Mouse (Mus musculus) retina, postnatal 1 day (tissue): ENCODE results near the gene Spdl1.
A peak's percentile ranks its signal among the peaks of the same experiment; 100 is the strongest.
"Not testable (repeated sequence)": the region's sequence is repeated elsewhere in the genome, so short reads cannot be mapped to it uniquely, and the experiment has no call there.

Source experiments
- DNase-seq: peaks from one replicate; pipeline ENCODE4 v3.0.0-alpha.2; 2012

The Spdl1 gene

DNA sequence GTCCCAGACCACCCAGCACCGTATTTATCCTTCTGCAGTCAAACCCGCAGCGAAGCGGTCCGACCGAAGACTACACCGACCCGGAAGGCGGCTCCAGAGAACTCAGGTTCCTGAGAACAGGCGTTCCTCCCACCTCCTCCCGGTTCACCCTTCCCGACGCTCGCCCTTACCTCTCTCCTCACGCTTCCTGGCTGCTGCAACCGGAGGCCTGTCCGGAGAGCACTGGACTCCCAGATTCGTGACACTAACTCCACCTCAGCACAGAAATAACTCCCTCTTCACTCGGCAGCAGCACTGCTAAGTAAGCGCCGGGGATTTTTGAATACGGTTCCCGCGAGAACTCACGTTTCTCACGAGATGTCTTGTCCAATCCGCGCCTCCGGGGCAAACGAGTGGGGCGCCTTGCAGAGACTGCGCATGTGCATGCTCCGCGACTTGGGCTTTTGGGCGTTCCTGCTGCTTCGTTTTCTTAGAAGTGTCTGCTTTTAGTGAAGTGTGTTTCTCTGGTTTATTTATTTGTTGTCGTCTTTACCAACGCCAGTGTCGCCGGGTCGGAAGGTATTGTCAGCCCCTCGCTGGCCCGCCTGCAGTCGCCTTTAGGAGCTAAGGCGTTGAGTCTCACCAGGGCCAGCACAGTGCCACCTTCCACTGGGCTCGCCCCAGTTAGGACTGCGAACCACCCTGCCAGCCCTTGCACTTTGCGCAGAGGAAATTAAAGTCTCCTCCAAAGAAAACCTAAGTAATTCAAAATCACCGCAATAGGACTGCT is at the start of gene Spdl1:
Gene Spdl1, minus strand, starts transcription at position 324 of the 769 bp plus-strand sequence.
- peak; percentile 98 for DNase-seq

DNA sequence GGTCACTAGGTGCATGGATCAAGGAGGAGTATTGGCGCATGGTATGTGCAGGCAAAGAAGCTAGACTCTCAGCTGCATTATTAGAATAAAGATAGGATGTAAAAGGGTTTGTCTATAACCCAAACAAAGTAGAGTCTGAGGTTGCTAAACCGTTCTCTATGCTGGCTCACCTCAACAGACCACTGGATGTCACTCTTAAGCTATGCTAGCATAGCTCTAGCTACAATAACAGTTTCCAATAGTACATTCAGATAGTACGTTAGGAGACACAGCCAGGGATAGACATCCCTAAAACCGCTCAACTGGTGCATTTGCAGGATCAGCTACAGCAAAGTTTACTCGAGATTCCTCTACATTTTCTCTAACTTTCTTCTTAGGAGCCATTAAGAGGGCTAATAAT is 48.1 kb upstream of the Spdl1 start:
- peak; percentile 24 for DNase-seq

DNA sequence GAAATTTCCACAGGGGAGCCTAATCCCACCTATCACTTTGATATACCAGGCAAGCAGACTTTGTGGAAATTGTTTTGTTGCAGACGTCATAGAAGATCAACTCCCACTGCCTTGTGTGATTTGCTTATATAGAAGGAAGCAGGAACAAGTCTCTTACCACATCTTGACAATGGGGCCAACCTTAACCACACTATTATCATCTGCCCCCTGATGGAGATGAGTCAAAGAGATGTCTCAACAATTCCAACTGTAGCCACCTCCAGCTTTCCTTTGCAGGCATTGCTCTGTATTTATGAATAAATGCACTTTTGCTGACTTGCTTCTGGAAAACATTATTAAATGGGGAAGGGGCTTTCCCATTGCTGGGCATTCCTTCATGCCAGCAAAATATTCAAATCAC is 46.2 kb upstream of the Spdl1 start:
- no peak for DNase-seq

DNA sequence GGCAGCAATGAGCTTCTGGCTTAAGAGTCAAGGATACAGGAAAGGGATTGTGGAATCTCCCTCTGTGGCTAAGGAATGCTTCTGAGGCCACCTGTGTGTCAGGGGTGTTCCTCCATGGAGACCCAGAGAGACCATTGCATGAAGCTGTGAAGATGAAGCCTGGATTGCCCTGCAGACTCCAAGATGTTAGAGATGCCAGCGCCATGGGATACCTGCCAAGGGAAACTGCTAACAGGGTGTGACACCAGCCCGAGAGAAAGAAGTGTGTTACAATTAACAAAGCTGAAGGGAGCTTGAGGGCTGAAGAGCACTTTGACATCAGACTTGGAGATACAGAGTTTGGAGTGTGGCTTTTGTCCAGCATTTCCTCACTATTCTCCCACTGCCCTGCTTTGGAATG is 40.4 kb upstream of the Spdl1 start:
- no peak for DNase-seq

DNA sequence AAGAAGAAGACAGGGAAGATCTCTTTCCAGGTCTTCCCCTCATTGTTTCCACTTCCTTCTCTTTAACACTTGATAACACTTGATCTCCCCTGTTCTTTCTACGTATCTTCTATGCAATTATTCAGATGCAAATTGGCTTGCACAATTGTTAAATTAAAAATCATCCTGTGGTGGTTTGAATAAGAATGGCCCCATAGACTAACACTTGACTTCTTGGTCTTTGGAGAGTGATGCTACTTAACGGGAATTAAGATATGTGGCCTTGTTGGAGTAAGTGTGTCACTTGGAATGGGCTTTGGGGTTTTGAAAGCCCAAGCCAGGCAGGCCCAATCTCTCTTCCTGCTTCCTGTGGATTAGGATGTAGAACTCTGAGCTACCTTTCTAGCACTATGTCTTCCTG is 39.0 kb upstream of the Spdl1 start:
- no peak for DNase-seq

DNA sequence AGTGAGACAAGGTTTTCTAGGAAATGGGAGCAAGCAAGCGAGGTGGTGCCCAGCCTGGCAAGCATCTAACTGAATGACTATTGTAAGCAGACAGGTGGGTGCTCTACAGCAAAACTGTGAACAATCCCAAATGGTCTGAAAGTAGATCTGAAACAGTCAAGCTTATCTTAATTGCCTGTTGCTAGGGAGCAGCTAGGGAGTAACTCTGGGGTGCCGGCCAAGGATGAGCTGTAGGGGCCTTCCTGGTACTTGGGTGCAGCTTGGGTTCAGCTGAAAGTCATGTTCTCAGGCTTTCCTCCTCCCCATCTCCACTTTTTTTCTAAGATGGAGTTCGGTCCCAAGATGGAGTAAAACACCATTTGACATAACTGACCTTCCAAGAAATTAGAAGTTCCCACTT is 38.5 kb upstream of the Spdl1 start:
- no peak for DNase-seq

DNA sequence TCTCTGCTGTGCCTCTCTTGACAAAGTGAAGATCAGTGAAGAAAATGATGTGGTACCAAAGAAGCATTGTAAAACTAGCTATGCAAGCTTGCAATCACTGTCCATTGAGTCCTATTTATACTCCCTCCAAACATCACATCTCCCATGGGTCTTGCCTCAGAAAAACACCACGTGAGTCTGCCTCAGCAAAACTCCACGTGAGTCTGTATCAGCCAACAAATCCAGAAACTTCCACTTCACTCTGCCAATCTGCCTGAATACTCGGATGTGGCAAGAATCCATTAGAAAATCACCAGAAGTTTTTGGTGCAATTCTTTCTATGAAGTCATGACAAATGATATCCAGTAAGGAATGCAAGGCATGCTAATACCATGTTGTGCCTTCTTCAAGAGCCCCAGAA is 38.0 kb upstream of the Spdl1 start:
- no peak for DNase-seq

DNA sequence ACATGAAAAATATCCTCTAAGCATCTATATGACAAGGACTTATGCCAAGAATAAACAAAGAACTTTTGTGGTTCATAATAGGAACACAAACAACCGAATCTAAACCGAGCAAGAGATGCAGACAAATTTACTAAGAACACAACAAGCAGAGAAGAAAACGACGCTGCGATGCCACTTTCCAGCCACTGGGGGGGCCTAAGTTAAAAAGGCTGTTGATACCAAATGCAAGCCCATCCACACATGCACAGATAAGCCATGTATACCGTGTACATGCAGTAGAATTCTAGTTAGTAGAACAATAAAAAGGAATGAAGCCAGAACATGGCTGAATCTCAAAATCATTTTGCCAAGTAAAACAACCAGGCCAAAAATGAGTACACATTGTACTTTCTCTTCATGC is 35.2 kb upstream of the Spdl1 start:
- peak; percentile 15 for DNase-seq

DNA sequence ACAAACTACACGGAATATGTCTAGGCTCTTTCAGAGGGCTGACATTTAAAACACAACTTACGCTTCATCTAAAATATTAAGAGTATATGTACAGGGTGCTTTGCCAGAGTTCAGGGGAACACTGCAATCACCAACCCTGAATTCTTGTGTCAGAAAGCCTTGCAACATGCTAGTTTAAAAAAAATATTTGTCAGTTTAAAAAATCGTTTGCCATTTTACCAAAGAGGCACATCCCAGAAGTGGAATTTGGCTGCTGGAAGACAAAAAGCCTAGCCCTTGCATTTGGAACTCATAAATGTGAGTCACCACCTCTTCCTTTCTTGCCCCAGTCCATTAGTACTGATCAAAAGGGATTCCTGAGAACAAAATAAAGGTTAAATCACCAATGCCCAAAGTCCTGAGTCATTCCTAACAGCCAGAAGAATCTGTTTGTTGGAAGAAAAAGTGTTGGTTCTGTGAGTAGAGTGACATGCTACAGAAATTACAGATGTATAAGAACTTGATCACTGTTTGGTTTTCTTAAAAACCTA is 32.4 kb upstream of the Spdl1 start:
- DNase-seq = no peak

DNA sequence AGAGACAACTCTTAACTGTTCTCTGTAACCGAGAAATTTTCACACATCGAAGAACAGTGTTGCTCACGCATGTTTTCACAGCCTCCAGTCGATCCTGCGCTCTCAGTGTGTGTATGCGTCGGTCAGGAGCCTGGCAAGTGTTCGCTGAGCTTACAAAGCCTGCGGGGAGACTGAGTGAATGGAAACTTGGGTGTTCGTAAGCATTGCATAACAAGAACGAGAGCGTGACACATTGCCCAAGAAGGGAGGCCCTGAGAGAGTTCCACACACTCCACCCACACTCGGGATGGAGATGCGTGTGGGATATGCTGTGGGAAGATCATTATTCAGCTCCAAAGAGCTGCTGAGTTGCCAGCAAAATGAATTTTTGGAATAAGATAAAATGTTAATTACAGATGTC is 31.7 kb upstream of the Spdl1 start:
- DNase-seq = peak; percentile 11

DNA sequence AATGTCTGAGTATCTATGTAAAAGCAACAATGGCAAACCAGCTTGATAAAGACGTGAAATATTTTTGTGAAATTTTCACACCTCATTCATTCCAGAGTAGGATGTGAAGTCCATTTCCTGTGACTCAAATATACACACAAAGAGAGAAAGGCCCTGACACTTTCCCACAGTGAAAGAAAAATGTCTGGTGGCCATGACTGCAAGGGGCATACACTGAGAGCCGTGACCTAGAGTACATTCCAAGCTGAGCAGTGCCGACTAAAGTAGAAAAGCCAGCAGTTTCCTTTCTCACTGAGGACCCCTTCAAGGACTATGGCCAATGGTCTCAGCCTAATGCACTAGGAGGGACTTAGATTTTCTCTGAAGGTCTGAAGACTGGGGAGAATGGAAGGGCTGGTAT is 23.2 kb upstream of the Spdl1 start:
- DNase-seq = no peak

DNA sequence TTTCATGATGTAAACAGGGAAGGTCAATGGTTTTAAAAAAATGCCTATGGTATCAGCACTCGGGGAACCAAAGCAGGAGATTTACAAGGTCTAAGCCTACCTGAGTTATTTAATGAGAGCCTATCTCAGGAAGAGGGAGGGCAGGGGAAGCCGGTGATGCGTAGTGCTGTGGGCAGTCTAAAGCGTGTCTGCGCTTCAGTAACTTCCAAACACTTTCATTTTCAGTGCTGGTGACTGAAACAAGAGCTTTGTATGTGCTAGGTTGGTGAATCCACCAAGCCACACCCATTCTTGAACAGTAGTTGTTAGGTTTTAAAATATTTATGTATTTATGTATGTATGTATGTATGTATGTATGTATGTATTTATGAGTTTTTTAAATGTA is 12.8 kb upstream of the Spdl1 start:
- no peak for DNase-seq

DNA sequence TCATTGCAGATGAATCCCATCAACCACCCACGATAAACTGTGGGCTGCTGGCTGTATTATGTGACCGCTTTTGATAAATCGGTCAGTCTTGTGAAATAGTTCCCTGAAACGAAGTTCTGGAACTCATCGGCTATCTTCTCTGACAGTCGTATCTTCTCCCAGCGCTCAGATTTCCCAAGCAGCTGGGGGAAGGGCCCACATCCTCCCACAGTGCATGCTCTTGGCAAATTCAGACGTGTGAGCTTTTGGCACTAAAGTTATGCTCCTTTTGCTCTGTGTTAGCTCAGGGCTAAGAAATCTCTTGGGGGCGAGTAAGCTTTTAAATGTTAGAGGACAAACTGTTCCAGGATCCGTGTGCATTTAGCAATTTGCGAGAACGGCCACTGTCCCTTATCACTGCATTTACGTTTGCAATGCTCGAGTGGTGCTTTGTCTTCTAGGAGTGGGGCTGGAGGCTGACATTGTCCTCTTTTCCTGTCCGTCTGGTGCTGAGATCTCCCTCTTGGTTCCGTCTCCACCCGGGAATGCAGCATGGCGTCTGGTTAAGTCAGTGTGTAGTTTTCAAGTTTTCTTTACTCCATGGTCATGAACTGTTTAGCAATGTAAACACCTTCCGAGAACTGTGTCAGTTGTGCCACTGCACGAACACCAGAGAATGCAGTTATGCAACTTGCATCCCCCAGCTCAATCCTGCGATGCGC is 12.3 kb upstream of the Spdl1 start:
- DNase-seq = no peak

DNA sequence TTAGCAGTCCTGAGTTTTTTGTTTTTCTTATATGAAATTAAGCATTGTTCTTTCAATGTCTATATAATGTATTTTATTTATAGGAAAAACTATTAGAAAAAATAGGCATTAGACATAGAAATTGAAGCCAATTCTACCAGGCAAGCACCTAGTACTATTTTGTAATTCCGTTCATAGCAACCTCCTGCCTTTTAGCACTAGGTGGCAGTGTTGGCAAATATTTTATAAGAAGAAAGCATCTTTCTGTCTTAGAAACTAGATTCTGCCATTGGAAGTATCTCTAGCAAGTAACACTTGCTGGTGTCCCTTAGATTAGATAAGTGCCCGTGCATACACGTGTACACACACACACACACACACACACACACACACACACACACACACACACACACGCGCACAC is 10.1 kb upstream of the Spdl1 start:
- DNase-seq = peak; percentile 69

DNA sequence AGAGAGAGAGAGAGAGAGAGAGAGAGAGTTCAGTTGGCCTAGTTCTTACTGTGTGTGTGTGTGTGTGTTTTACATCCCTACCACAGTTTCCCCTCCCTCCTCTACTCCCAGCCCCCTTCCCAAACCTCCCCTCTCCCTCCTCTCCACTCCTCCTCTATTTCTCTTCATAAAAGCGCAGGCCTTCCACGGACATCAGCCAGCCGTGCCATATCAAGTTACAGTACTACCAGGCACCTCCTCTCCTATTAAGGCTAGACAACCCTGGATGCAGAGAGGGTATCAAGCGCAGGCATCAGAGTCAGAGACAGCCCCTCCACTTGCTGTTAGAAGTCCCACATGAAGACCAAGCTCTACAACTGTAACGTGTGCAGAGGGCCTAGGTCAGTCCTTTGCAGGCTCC is 6.8 kb upstream of the Spdl1 start:
- no peak for DNase-seq

DNA sequence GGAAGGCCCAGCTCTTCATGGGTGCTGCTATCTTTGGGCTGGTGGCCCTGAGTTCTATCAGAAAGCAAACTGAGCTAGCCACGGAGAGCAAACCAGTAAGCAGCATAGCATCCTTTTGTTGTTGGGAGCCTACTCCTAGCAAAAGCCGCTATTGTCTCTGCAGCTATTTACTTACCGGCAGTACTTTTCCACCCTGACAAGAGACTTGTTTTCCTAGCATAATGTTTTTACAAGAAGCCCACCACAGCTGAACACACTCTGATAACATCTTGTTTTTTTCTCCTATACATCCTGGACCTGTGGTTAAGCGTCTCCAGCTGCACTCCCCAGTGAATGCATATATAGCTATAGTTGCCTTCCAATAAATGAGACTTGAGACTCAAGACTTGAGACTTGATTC is 5.6 kb upstream of the Spdl1 start:
- DNase-seq = no peak

DNA sequence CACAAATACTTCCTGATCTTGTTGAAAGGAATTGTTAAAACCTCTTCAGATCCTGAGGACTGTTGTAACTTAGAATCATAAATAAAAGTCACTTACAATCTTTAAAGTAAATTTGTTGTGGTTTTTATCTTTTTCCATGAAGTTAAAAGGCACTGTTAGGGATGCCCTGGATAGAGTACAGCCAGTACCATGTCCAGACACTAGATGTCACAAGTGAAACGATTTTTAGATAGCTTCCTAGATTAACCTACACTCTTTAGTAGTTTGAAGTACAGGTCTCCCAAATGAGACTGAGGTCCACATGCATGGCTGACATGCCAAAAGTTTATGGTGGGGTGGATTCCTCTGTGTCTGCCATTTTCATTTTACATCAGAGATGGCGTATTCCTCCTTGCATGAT is 2.8 kb upstream of the Spdl1 start:
- peak; percentile 29 for DNase-seq

DNA sequence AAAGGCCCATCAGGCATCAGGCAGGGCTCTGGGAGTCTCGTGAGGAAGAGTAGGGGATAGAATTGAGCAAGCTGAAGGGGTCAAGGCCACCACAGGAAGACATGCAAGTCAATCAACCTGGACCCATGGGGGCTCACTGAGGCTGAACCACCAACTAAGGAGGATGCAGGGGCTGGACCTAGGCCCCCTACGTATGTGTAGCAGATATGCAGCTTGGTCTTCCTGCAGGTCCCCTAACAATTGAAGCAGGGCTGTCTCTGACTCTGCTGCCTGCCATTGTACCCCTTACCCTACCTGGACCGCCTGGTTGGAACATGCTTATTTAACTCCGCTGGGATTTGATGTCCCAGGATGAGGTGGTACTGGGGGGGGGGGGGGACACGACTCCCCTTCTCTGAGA is 763 bp downstream of the Spdl1 start:
- DNase-seq = no peak

DNA sequence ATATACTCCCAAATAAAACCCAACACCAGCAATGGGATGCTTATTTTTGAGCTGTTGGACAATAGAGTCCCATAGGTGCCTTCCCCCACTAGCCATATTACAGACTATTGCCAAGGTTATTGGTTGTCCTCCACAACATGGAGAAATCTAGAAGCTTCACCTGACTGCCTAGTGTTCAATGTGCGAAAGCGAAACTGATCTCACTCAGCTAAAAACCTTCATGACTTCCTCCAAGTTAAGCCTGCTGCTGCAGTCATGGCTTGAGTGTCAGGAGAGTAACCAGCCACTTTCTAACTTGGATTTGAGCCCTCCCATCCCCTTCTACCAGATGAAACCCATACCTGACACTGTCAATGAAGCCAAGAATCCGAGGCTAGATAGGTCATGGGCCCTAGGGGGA is 5.6 kb downstream of the Spdl1 start:
- DNase-seq = no peak

DNA sequence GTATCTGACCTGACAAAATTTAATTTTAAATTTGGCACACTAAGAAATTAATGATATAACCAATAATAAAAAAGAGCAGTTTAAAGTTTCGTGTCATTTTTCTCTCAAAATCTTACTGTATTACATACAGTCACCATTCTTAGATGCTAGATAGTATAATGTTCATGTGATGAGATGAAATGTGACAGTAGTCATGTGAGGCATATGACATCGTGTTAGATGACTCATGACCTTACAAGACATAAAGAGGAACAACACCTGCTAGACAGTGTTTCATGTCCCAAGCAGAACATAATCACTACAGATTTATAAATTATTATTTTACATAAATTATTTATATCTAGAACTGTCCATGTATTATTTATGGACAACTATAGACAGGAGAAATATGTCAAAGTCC is 6.5 kb downstream of the Spdl1 start:
- DNase-seq = no peak

DNA sequence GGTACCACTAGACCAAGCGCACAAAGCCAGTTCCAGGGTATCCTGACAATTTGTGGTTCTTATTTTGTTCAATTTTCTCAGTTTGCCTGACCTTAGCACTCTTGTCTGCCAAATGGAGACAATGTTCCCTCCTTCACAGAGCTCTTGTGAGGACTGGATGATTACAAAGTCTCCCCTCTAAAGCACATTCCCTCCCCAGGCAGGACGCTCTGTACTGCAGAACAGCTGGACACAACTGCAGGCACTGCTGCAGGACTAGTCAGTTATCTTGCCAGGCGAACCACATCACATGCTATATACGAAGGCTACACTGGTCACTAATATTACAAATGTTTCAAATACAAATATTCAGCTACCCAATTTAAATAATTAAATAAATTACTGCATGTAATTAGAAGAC is 8.7 kb downstream of the Spdl1 start:
- no peak for DNase-seq

DNA sequence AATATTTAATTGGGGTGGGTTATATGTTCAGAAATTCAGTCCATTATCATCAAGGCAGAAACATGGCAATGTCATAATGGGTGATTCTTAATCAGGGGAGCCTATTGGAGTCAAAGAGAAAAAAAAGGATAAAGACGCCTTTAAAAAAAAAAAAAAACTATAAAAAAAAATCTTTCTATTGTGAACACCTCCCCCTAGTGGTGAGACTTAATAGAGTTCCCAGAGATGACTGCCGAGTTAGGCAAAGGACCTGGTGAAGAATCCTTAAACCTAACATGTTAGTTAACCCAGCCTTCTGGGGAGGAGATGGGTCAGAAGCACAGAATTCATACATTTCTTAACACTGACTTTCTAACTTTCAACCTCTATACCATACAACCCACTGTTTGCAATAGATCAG is 18.7 kb downstream of the Spdl1 start:
- DNase-seq = peak; percentile 60

DNA sequence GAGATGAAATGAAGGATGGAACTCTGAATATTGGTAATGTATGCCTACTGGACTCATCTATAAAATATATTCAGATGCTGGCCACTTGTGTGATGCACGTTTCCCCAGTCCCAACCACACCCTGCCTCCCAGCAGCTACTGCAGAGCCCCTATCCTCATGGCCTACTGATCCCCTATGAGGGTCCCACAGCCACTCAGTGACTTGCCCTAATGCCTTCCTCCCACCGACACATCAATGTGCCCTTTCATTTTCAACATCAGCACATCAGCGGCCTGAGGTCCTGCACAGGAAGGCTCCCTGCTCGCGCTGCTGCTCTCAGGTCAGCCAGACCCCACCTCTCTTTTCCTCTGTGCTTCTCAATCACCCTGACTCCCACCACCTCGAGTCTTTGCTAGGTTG is 19.1 kb downstream of the Spdl1 start:
- DNase-seq = no peak

DNA sequence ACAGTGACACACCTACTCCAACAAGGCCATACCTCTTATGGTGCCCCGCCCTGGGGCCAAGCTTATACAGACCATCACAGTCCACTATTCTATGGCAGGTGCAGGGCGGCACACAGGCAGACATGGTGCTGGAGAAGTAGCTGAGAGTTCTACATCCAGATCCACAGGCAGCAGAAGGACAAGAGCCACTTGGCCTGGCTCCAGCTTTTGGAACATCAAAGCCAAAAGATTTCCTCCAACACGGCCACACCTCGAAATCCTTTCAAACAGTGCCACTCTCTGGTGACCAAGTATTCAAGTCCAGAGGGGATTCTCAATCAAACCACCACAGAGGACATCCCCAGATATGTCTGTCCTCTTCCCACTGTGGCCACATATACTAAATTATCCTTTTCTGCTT is 28.4 kb downstream of the Spdl1 start:
- DNase-seq = not testable (repeated sequence)

DNA sequence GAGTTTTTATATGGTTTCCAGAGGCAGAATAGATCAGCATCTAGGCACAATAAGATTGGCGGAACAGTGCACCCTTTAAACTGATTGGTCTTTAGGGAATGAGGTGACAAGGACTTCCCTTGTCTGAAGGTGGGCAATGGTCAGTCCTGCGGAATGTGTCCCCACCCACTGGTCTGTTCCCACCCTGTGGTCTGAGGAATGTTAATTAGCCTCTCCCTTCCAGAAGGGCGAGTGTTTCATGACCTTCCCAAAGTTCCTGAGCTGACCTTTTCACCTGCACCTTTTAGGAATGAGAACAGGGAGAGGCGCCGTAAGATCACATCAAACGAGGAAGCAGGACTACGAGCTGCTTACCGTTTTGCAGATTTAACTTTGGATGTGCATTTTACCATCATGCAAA is 35.4 kb downstream of the Spdl1 start:
- DNase-seq = not testable (repeated sequence)
